Mouse (Mus musculus) heart, embryonic 15.5 days (tissue): ENCODE results near the gene Ahr. TPM values are rescaled to one million over a fixed set of nuclear protein-coding genes. Genes with fewer than 3 reads are reported as not detected.

Experiments used
- ATAC-seq: fragments of 200-750 bp; cut with Nextera tagmentation; replicated peaks from 2 replicates; pipeline ENCODE4 v1.8.0; 2017; ENCODE audit warnings: low read depth, moderate TSS enrichment; ENCODE audit not compliant: insufficient number of reproducible peaks, insufficient read depth, low FRiP score
- H3K27ac ChIP-seq: fragments of 300-500 bp; sonication (generic); 2 replicates; pipeline ENCODE4 v1.5.1; 2015; ENCODE audit warnings: mild to moderate bottlenecking, inconsistent platforms
- H3K27me3 ChIP-seq: fragments of 300-500 bp; sonication (generic); 2 replicates; pipeline ENCODE4 v1.6.1; 2015; ENCODE audit warnings: inconsistent platforms
- H3K36me3 ChIP-seq: fragments of 300-500 bp; sonication (generic); 2 replicates; pipeline ENCODE4 v1.6.1; 2015; ENCODE audit warnings: mild to moderate bottlenecking, inconsistent platforms
- H3K4me1 ChIP-seq: fragments of 300-500 bp; sonication (generic); replicated peaks from 2 replicates; pipeline ENCODE4 v1.6.1; 2015; ENCODE audit warnings: inconsistent platforms
- H3K4me2 ChIP-seq: fragments of 300-500 bp; sonication (generic); 2 replicates; pipeline ENCODE4 v1.6.1; 2015; ENCODE audit warnings: inconsistent platforms, mild to moderate bottlenecking, moderate library complexity
- H3K4me3 ChIP-seq: fragments of 300-500 bp; sonication (generic); 2 replicates; pipeline ENCODE4 v1.5.1; 2015; ENCODE audit warnings: mild to moderate bottlenecking, inconsistent platforms
- H3K9ac ChIP-seq: fragments of 300-500 bp; sonication (generic); 2 replicates; pipeline ENCODE4 v1.6.1; 2015; ENCODE audit warnings: mild to moderate bottlenecking, inconsistent platforms
- H3K9me3 ChIP-seq: fragments of 300-500 bp; sonication (generic); replicated peaks from 2 replicates; pipeline ENCODE4 v1.6.1; 2016; ENCODE audit warnings: inconsistent platforms
- WGBS: fragments of 180-500 bp; shearing (Covaris S2); methylation state at CpG from one replicate; pipeline ENCODE4 v1.1.7; 2015; ENCODE audit warnings: mixed read lengths; 5-methylcytosine and 5-hydroxymethylcytosine counted together
- polyA plus RNA-seq: library from polyadenylated mRNA; unstranded; fragments of >200 nt; fragmentation: Nextera tagmentation; extraction: Ambion mirVana; gene quantifications from 2 replicates; pipeline ENCODE4 v1.2.1, GENCODE M21; 2015

Ahr gene
- polyA plus RNA-seq, 1 experiment from 2014 or later = 2.4 TPM

DNA sequence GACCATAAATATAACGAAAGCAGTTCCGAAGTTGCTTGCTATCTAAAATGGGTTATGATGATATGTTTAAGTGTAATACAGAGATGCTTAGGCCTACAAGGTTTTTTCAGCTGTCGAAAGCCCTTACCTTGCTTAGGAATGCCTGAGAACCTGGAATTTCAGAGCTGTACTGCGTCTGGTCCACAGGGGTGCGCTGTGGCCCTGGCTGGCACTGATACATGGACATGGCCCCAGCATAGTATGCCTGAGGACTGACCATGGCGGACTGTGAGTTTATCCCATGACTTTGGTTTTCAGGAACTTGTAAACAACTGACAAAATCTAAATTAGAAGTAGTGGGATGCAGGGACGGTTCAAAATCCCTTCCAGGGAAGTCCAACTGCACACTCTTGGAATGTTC is 31.3 kb downstream of the Ahr start:
- no peak for ATAC-seq
- H3K4me1 ChIP-seq = no peaks in the 10 kb centered on the region
- H3K27me3 ChIP-seq = no peaks in the 10 kb centered on the region
- 84% methylated on average over 7 of the region's 7 CpGs for WGBS
- no peak overlapping the region for H3K27ac ChIP-seq
- H3K4me2 ChIP-seq = peak overlapping the region; percentile 20; the same call in 1 of the 2 replicates
- no peaks in the 10 kb centered on the region for H3K9me3 ChIP-seq
- H3K36me3 ChIP-seq = no peaks in the 10 kb centered on the region
- no peak overlapping the region for H3K9ac ChIP-seq
- H3K4me3 ChIP-seq = no peak overlapping the region

DNA sequence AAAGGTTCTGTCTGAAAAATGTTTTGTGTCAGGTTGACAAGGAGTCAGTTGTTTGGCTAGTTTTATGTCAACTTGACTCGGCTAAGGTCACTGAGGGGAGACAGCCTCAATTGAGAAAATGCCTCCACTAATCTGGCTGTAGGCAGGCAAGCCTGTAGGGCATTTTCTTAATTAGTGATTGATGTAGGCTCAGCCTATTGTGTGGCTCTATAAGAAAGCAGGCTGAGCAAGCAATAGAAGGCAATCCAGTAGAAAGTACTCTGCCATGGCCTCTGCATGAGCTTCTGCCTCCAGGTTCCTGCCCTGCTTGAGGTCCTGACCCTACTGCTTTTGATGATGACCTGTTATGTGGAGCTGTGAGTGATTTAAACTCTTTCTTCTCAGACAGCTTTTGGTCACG is 33.4 kb downstream of the Ahr start:
- no peak overlapping the region for H3K4me2 ChIP-seq
- H3K4me3 ChIP-seq = no peak overlapping the region
- H3K9ac ChIP-seq = no peak overlapping the region
- H3K27ac ChIP-seq = no peak overlapping the region
- WGBS = 52% methylated on average over 2 of the region's 2 CpGs
- no peaks in the 10 kb centered on the region for H3K4me1 ChIP-seq
- no peak for ATAC-seq
- H3K27me3 ChIP-seq = no peaks in the 10 kb centered on the region
- H3K36me3 ChIP-seq = no peaks in the 10 kb centered on the region
- no peaks in the 10 kb centered on the region for H3K9me3 ChIP-seq

DNA sequence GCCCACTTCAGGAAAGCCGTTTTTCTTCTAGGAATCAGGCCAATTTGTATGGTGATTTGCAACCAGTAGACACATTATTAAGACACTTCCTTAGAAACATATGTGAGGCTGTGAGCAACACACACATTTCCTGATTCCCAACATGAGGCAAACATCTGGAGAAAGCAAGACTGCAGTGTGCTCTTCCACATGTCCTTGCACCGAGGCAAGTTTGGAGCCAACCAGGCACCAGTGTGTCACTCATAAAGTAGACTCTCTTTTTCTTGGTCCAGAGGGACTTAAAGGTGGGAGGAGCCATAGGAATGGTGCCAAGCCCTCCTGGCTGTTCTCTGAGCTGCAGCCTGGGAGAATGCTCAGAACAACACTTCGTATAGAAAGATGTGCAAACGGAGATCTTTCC is 39.6 kb downstream of the Ahr start:
- WGBS = 51% methylated on average over 4 of the region's 4 CpGs
- Histone ChIP-seq H3K4me1 (no peaks in the 10 kb centered on the region), H3K4me2 (no peak overlapping the region), H3K27me3 (no peaks in the 10 kb centered on the region), H3K27ac (no peak overlapping the region), H3K9me3 (no peaks in the 10 kb centered on the region), H3K9ac (no peak overlapping the region), H3K4me3 (no peak overlapping the region), H3K36me3 (no peaks in the 10 kb centered on the region)
- no peak for ATAC-seq

DNA sequence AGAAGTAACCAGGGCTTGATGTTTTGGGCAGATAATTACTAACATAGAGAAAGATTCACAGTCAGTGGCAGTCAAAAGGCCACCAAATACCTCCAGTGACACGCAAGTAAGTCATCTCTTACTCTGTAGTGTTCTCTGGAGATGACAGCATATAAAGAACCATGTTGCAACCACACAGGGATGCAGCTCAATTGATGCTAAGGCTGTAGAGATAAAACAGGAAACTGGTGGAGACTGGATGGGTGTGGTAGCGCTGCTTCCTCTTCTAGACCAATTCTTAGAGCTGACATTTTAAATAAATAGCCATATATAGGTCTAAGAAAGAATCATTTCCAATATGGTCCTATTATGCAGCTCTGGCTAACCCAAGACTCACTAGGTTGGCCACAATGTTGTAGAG is 54.1 kb downstream of the Ahr start:
- WGBS = 65% methylated on average over 2 of the region's 2 CpGs
- no peaks in the 10 kb centered on the region for H3K4me1 ChIP-seq
- no peak overlapping the region for H3K9ac ChIP-seq
- no peak overlapping the region for H3K4me3 ChIP-seq
- H3K27me3 ChIP-seq = no peaks in the 10 kb centered on the region
- no peaks in the 10 kb centered on the region for H3K36me3 ChIP-seq
- H3K4me2 ChIP-seq = no peak overlapping the region
- H3K9me3 ChIP-seq = no peaks in the 10 kb centered on the region
- H3K27ac ChIP-seq = no peak overlapping the region
- ATAC-seq = no peak

DNA sequence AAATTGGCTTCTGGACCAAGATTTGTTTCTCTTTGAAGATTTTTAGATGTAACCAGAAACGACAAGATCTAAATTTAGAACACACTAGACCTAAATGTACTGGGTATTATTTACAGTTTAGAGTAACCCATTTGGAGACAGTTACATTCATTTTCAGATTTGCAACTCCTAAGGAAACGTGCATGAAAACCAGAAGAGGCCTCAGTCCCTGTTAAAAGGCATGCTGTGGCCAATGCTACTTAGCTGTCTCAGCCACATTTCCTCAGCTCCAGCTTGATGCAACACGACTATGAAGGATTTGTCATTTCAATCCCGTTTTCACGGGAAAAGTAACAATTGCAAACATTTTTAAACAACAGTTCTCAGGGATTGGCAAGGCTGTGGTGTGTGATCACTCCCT is 55.9 kb downstream of the Ahr start:
- 64% methylated on average over 5 of the region's 5 CpGs for WGBS

DNA sequence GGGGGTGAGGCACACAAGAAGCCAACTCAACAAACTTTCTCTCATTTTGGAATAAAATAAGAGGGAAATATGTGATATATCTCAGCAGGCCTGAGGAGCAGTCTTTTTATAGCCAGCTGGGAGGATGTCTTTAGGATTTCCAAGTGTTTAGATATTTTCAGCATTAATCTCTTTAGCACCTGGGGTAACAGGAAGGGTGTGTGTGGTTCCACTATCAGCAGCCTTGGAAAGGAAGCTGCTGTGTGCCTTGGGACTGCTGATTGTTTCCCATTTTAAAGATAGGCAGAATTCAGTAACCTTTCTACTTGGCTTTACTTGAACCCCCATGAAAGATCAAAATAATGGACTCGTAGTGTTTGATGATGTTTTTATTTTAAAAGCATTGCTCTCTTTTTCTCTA is 71.4 kb downstream of the Ahr start:
- no peak overlapping the region for H3K4me2 ChIP-seq
- H3K4me1 ChIP-seq = no peaks in the 10 kb centered on the region
- no peak overlapping the region for H3K27ac ChIP-seq
- no peaks in the 10 kb centered on the region for H3K27me3 ChIP-seq
- WGBS = 58% methylated on average over 1 of the region's 1 CpGs
- H3K36me3 ChIP-seq = no peaks in the 10 kb centered on the region
- no peaks in the 10 kb centered on the region for H3K9me3 ChIP-seq
- H3K4me3 ChIP-seq = no peak overlapping the region
- no peak for ATAC-seq
- no peak overlapping the region for H3K9ac ChIP-seq

More for the DNA sequence above, 55.9 kb downstream of the Ahr start:
- no peak for ATAC-seq
- no peaks in the 10 kb centered on the region for H3K27me3 ChIP-seq
- H3K36me3 ChIP-seq = no peaks in the 10 kb centered on the region
- H3K27ac ChIP-seq = no peak overlapping the region
- H3K4me1 ChIP-seq = no peaks in the 10 kb centered on the region
- H3K9ac ChIP-seq = no peak overlapping the region
- no peaks in the 10 kb centered on the region for H3K9me3 ChIP-seq
- no peak overlapping the region for H3K4me2 ChIP-seq
- no peak overlapping the region for H3K4me3 ChIP-seq

DNA sequence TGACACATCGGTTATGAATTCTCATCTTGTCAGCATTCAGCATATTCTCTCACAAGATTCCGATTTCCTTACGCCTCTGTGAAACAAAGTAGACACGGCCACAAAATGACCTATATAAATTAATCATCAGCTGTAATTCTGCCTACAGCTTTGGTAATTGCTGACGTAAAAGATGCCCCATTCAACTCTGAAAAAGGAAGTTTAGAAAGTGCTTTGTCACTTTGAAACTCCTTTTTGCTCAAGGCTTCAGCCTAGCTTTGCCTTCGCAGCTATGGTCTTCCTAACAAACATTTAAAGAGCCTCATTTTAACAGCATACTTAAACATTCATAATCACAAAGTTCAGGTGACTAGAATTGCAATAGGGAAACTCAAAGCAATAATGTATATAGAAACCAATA is 72.2 kb downstream of the Ahr start:
- Histone ChIP-seq H3K4me1 (no peaks in the 10 kb centered on the region), H3K9me3 (no peaks in the 10 kb centered on the region), H3K4me2 (no peak overlapping the region), H3K27me3 (no peaks in the 10 kb centered on the region), H3K36me3 (no peaks in the 10 kb centered on the region), H3K27ac (no peak overlapping the region), H3K9ac (no peak overlapping the region), H3K4me3 (no peak overlapping the region)
- WGBS = 75% methylated on average over 6 of the region's 6 CpGs
- no peak for ATAC-seq

DNA sequence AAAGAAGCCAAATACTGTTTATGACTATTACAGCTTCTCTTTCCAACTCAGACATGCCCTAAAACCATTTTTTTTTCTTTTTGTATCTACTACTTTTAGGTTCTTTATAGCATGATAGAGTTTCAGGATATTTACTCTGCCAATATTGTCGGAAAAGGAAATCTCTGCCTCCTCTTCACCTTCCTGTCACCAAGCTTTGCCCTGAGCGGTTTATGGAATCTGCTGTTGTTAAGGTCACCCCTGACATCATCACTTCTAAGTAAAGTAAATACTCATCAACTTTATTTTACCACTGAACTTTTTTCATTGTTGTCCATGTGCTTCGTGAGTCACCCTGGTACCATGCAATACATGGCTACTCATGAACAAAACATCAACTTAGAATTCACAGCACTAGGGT is 75.2 kb downstream of the Ahr start:
- 60% methylated on average over 3 of the region's 3 CpGs for WGBS
- Histone ChIP-seq H3K4me1 (no peaks in the 10 kb centered on the region), H3K9ac (no peak overlapping the region), H3K9me3 (no peaks in the 10 kb centered on the region), H3K27me3 (no peaks in the 10 kb centered on the region), H3K36me3 (no peaks in the 10 kb centered on the region), H3K27ac (no peak overlapping the region), H3K4me2 (no peak overlapping the region), H3K4me3 (no peak overlapping the region)
- ATAC-seq = no peak
